Mouse (Mus musculus) gastrocnemius, adult 18-20 months (tissue): Measurements from ENCODE around the gene Olfm2. TPM values are rescaled to one million over a fixed set of nuclear protein-coding genes. Genes with fewer than 3 reads are reported as not detected.
"Not testable (repeated sequence)": the region's sequence is repeated elsewhere in the genome, so short reads cannot be mapped to it uniquely, and the experiment has no call there.

Experiments used
- DNase-seq: peaks from one replicate; pipeline ENCODE4 v3.0.0; 2021; ENCODE audit warnings: low spot score
- total RNA-seq, 2 experiments: library from RNA; stranded (reverse); gene quantifications; 2 replicates each; pipeline ENCODE4 v1.2.3; 2021

Olfm2 gene
- total RNA-seq, 2 experiments from 2014 or later, result 0.11 TPM; not detected in 1

DNA sequence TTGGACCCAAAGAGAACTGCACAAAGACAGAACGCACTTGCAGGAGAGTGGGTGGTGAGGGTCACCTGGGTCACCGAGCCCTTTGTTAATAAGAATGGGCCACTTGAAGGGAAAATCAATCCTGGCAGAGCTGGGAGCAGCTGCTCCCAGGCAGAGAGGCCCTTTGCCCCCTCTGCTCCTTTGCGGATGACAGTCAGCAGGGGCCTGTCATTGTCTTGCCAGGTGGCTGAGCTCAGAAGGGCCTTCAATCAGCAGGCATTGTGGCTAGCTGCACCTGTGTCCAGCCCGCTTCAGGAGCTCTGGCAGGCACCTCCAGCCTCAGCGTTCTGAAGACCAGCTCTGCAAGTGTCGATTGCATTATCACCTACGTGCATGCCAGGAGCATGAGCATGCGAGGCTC is 48.7 kb downstream of the Olfm2 start:
- DNase-seq, result no peak

DNA sequence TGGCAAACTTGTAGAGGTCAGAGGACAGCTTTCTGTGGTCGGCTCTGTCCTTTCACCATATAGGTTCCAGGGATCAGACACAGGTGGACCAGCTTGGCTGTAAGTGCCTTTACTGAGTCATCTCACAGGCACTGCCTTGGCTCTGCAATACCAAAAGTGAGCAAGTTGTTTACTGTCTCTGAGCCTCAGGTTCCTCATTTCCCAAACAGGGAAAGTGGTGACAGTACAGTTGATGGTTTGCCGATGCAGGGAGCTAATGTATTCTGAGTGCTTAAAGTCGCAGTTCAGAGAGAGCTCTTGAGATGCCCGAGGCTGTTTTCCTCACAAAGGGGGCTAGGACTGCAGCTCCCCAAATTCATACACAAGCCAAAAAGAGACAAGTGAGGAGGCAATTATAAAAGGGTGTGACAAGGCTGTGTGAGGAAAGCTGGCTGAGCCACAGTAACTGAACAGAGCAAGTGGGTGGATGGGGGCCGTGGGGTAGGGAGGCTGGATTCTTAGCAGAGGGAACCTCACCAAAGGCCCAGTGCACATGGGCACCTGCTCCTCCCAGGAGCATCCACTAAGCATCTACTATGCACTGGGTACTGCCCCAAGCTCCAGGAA is 49.9 kb downstream of the Olfm2 start:
- no peak for DNase-seq

GRCm38 (mm10) chr9:20694721-20695235 is 51.4 kb downstream of the Olfm2 start:
- DNase-seq, result no peak

DNA sequence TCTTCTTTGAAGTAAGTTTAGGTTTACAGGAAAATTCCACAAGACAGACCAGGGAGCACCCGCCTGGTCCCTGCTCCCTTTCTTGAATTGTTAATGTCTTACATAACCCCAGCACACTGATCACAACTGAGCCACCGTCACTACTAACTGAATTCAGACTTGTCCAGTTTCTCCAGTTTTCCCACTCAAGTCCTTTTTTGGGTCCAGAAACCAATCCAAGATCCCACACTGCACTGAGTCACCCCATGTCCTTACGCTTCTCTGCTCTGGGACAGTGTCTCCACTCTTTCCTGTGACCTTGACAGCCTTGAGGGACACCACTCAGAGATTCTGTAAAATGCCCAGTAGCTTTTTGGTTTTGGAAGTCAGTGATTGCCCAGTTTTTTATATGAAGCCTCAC is 53.3 kb downstream of the Olfm2 start:
- no peak for DNase-seq

- not testable (repeated sequence) for DNase-seq
Observed at GRCm38 (mm10) chr9:20690449-20690848, 55.7 kb downstream of the Olfm2 start.

DNA sequence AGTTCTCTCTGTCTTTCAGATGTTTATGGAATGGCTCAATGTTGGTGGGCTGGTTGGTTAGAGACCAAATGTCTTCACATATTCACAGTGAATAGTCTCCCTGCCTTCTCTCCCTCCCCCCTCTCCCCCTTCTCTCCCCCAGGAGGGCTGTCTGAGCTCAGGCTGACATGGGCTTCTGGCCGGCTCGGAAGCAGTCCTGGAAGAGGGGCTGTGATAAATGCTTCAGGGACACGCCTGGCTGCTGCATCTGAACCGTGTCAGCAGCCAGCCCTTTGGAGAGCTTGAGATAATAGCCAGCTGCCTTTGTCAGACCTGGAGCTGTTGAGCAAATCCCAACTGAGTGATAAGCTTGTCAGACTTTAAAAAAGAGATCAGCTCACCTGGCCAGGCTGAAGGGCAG is 56.2 kb downstream of the Olfm2 start:
- no peak for DNase-seq

- DNase-seq, result no peak
Observed at GRCm38 (mm10) chr9:20689403-20689802, 56.7 kb downstream of the Olfm2 start.

DNA sequence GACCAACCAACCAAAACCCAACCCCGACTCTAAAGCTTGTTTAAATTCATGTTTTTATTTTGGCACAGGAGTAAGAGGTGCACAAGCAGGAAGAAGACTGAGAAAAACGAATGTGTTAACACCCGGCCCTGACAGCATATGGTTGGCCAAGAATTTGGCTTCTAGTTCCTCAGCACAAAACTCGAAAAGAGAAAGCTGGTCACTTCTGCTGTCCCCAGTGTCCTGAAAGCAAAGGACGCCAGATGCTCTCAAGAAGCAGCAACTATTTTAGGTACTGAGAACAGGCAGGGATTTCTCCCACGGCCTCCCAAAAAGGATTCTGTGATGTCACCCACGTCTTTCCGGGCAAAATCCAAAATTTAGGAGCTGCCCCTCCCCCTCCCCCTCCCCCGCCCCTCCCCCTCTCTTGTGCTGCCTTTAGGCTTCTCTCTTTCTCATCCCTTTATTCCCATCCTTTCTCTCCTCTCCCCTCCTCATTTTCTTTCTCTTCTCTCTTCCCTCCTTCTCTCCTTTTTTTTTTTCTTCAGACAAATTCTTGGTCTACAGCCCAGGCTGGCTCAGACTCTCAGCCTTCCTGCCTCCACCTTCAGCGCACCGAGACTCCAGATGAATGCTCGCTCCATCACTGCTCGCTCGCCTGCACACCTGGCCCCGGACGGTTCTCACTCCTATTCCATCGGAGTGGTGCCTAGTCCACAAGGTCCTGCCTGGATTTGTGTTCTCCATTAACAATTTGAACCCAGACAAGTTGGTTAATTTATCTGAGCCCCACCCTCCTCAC is 60.9 kb downstream of the Olfm2 start:
- DNase-seq, result no peak

GRCm38 (mm10) chr9:20682389-20682722 is 63.8 kb downstream of the Olfm2 start:
- DNase-seq, result no peak

DNA sequence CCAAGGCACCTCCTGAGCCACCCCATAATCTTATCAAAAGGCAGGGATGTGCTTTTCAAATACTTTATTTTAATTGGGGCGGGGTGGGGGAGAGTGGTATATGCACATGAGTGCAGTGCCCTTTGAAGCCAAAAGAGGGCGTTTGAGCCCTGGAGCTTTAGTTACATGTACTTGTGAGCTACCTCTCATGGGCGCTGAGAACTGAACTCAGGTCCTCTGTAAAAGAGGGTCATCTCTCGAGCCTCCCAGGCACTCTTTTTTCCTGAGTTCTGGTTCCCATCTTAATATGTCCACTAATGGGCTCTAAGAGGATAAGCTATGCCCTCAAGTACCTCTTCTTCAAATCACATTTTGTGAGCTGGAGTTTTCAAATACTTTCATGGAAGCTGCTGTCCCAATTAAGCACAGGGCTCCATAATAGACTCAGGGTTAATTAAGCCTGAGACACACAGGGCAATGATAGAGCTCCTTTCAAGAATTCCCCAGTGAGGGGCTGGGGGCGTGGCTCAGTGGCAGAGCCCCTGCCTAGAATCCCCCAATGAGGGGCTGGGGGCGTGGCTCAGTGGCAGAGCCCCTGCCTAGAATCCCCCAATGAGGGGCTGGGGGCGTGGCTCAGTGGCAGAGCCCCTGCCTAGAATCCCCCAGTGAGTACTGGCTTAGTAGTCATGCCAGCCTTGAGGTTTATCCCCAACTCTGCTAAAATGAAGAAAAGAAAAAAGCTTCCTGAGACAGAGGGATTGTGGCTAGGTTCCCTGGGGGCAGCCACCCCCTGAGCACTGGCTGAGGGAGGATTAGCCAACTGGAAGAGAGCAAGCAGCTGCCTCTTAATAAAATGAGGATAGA is 64.4 kb downstream of the Olfm2 start:
- no peak for DNase-seq

DNA sequence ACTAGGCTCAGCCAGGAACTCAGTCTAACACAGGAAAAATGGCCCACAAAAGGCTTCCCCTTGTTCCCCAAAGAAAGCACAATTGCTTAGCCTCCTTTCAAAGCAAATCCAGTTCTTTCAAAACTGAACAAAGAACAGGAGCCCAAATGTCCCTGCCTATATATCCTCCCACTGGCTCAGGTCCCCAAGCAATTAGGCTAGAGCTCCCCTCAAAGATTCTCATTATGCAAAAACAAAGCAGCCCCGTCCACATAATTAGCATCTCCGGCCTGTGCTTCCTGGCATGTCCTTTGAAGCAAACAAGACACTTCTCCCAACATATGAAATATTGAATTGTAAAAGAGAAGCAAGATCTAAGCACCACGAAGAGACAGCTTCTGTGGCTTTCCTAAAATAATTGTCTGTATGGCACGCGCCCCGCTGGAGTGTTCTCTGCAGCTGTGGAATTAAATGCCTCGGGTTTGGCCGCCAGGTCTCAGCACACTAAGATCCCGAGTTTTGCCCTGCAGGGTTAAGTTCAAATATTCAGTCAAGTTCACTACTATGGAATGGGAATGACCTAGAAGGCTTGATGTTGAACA is 65.7 kb downstream of the Olfm2 start:
- no peak for DNase-seq

DNA sequence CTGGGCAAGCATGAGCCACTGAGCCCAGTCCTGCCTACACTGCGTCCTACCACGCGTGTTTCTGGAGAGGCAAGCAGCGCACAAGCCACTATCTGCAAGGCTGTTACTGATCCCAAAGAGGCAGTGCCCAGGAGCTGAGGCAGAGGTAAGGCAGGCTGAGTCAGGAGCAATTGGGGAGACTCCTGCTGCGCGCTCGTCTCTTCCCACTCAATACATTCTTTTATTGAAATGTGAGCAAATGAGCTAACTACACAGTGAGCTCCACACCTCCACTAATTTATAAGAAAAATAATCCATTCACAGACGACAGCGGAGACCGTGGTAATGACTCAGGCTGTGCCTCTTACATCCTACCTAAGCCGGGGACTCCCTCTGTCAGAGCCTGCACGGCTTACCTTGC is 68.3 kb downstream of the Olfm2 start:
- DNase-seq, result no peak

GRCm38 (mm10) chr9:20672047-20672446 is 74.1 kb downstream of the Olfm2 start:
- no peak for DNase-seq

DNA sequence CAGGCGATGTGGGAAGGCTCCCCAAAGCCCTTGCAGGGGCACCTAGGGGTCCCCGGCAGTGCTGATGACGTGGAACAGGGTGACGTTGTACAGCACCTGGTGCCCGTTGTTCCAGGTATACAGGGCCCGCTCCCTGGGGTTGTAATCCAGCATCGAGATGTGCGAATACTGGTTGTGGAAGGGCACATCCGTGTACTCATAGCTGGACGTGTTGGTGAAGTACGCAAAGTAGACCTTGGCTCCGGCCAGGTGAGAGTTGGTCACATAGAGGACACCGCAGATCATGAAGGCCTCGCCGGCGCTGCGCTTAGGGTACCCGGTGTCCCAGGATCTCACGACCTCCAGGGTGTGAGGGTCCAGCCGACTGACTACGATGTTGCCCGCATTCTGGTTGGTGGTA is 78.1 kb downstream of the Olfm2 start:
- DNase-seq, result no peak

DNA sequence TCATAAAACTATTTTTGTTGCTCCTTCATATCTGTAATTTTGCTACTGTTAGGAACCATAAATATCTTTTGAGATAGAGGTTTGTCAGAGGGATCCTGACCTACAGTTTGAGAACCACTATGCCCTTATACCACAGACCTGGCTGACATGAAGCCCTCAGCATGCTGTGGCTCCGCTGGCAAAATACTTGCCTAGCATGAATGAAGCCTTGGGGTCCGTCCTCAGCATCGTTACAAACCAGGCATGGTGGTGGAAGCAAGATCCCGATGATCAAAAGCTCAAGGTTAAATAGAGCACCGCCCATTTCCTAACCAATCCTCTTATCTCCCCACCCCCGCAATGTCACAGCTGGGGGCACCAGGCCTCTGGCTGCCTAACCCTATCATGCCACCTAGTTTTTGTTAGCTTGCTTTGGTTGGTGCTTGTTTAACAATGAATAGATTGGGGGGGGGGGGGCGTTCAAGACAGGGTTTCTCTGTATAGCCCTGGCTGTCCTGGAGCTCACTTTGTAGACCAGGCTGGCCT is 79.6 kb downstream of the Olfm2 start:
- DNase-seq, result no peak

DNA sequence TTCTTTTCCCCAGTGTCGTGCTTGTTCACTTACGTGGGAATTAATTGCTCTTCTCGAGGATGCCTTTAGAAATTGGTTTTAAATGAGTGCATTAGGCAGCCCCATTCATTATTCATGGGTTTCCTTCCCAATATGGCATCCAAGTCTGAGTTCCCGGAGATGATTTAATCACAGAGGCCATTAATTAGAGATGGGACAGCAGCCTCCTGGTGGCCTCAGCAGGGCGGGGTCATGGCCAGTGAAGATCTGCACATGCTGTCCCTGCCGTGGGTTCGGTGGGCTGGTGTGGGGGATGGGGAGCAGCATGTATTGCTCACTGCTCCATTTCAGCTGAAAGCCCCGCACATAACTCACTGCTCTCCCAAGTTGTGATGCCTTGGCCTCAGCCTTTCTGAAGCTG is 80.2 kb downstream of the Olfm2 start:
- DNase-seq, result no peak

DNA sequence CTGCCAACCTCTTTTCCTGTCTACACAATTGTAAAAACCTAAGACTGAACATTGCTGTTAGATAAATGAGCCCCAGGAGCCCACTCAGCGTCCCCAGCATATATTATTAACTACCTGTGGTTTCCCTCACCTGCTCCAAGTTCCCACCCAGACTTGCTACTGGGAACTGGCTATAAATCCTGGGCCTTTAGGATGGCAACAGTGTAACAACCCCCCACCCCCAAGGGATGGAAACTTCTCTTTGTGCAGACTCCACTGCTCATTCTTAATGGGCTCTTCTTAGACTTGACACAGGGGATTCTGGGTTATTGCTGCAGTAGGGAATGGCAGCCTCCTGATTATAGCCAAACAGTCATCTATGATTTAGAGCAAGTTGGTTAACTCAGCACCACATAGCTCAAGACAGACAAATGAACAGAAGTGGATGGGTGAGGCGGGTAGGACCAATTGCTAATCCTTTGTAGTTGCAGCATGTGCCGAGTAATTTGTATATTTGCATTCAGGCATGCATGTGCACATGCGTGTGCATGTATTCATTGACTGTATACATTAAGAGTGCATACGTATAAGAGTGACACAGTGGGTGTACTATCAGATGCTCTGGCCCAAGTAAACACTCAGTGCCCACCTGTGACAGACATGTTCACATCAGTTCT is 81.0 kb downstream of the Olfm2 start:
- no peak for DNase-seq

DNA sequence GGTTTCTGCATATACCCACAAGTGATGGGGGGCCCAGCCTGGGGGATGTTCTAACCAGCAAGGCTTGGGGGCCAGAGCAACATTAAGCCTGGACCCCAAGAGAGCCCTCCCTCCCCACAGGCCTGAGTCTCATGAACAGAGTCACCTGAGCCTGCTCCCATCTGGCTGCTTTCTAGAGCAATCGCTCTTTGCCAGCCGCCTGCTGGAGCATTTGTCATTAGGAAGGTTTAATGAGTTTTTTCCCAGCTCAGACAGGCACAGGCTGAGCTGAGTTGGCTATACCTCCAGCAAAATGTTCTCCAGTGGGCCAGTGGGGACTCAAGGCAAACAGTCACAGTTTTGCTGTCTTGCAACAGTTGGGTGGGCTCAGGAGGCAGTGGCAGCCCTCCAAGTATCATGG is 81.8 kb downstream of the Olfm2 start:
- DNase-seq, result no peak

- DNase-seq, result no peak
Observed at GRCm38 (mm10) chr9:20663956-20664355, 82.2 kb downstream of the Olfm2 start.

DNA sequence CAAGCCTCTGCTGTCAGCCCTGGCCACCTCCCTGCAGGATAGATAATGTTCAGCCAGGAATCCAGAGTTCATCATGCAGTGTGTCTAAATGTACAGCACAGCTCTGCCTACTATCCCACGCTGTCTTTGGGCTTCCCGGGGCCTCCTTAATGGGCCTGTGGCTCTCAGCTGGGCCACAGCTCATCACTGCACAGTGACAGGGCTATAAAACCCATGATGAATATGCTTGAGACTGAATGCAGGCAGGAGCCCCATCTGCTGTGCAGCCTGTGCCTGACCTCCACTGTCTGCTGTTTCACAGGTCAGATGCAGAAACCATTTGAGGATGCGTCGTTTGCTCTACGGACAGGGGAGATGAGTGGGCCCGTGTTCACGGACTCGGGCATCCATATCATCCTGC is 83.3 kb downstream of the Olfm2 start:
- DNase-seq, result no peak

- DNase-seq, result peak; percentile 51
Observed at GRCm38 (mm10) chr9:20662325-20662724, 83.8 kb downstream of the Olfm2 start.
